Comparison of ENCODE assay signal across 18 mouse cellular contexts in the genomic region with DNA sequence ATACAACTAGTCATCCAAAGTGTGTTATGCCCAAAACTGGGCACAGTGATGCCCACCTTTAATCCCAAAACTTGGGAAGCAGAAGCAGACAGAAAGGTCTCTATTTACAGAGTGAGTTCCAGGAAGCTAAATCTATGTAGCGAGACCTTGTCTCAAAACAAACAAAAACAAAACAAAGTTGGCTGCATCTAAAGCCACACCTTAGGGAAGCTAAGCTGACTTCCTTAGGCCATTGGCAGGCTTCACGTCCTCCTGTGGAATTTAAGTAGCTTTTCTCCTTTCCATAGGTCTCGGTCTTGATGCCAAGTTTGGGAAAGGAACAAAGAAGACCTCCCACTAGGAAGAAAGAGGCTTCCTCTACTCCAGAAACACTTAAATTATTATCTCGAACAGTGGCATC. TPM values are rescaled to one million over a fixed set of nuclear protein-coding genes. Genes with fewer than 3 reads are reported as not detected.
DNase-seq lines count a peak whose midpoint lies in the region; ATAC-seq and TF ChIP-seq lines count a peak whose summit lies in the region.
"Had no signal": no experiment of that assay in that cellular context is flagged by ENCODE, and none has a peak within 500 bp of the region (broad histone marks: within the 10 kb centered on the region; RNA-seq: fewer than 3 reads in every experiment).

No protein-coding gene starts in this region.

- no peak overlapping the region for H3K4me2 ChIP-seq in embryonic facial prominence, embryonic 15.5 days (replicated peaks)
- no peak overlapping the region for H3K4me2 ChIP-seq in forebrain, embryonic 15.5 days (replicated peaks)
- H3K4me2 ChIP-seq in forebrain, embryonic 11.5 days (ENCODE audit: low read depth, low read length, severe bottlenecking), result no peak overlapping the region
- no peak overlapping the region for H3K4me2 ChIP-seq in midbrain, embryonic 11.5 days
- H3K4me2 ChIP-seq in midbrain, embryonic 13.5 days (replicated peaks), result no peak overlapping the region
- H3K4me2 ChIP-seq in forebrain, postnatal 0 days (ENCODE audit: low read depth), result no peak overlapping the region
- H3K4me2 ChIP-seq: heart, embryonic 12.5 days; heart, embryonic 15.5 days; hindbrain, embryonic 12.5 days; hindbrain, embryonic 15.5 days had no signal

- peaks cover 48% of the 10 kb centered on the region for H3K36me3 ChIP-seq in embryonic facial prominence, embryonic 15.5 days
- peaks cover 70% of the 10 kb centered on the region for H3K36me3 ChIP-seq in embryonic facial prominence, embryonic 10.5 days (replicated peaks)
- H3K36me3 ChIP-seq in forebrain, embryonic 15.5 days, result peaks cover 37% of the 10 kb centered on the region
- H3K36me3 ChIP-seq in forebrain, embryonic 11.5 days (ENCODE audit: control insufficient read depth, insufficient read depth, low read length), result peaks cover 9% of the 10 kb centered on the region
- peaks cover 14% of the 10 kb centered on the region for H3K36me3 ChIP-seq in midbrain, embryonic 11.5 days (ENCODE audit: control insufficient read depth, insufficient read depth, low read length)
- peaks cover 61% of the 10 kb centered on the region for H3K36me3 ChIP-seq in midbrain, embryonic 13.5 days
- H3K36me3 ChIP-seq in forebrain, postnatal 0 days (ENCODE audit: insufficient read depth), result peaks cover 46% of the 10 kb centered on the region

- peak overlapping the region; percentile 80; the same call in 1 of the 2 replicates for H3K27ac ChIP-seq in embryonic facial prominence, embryonic 15.5 days (replicated peaks)
- no peak overlapping the region for H3K27ac ChIP-seq in embryonic facial prominence, embryonic 10.5 days (replicated peaks)
- peak overlapping the region; percentile 80 for H3K27ac ChIP-seq in forebrain, embryonic 15.5 days (replicated peaks)
- H3K27ac ChIP-seq in forebrain, embryonic 11.5 days (ENCODE audit: low read depth, low read length), result no peak overlapping the region
- H3K27ac ChIP-seq in midbrain, embryonic 11.5 days (ENCODE audit: low read depth, low read length), result no peak overlapping the region
- H3K27ac ChIP-seq in midbrain, embryonic 13.5 days, result no peak overlapping the region
- H3K27ac ChIP-seq in forebrain, postnatal 0 days (ENCODE audit: low read depth, low read length), result peak overlapping the region; percentile 64; the same call in 1 of the 2 replicates
- H3K27ac ChIP-seq: heart, embryonic 15.5 days; hindbrain, embryonic 12.5 days had no signal

- DNase-seq in embryonic facial prominence, embryonic 10.5 days (ENCODE audit: low spot score), result no peak
- no peak for DNase-seq in forebrain, embryonic 11.5 days (ENCODE audit: low spot score)
- peak; percentile 78 for DNase-seq in midbrain, embryonic 11.5 days (ENCODE audit: low spot score, missing footprints)
- DNase-seq in forebrain, postnatal 0 days, result no peak
- no peak for DNase-seq in heart, postnatal 14 days
- DNase-seq: adrenal gland, adult 2 months; adrenal gland, postnatal 14 days; embryo, embryonic 11 days; kidney, adult 2 months had no signal

- intact Hi-C loops in heart, postnatal 14 days (cut with DNase I), result loop anchor here (10.0 kb wide), 1 partner anchor 274 kb away; a partner anchor contains a TSS

- H3K9me3 ChIP-seq in embryonic facial prominence, embryonic 15.5 days (replicated peaks), result no peaks in the 10 kb centered on the region
- H3K9me3 ChIP-seq in embryonic facial prominence, embryonic 10.5 days, result no peaks in the 10 kb centered on the region
- H3K9me3 ChIP-seq in forebrain, embryonic 15.5 days, result no peaks in the 10 kb centered on the region
- no peaks in the 10 kb centered on the region for H3K9me3 ChIP-seq in forebrain, embryonic 11.5 days (ENCODE audit: control insufficient read depth, low read length)
- H3K9me3 ChIP-seq in midbrain, embryonic 11.5 days (ENCODE audit: control insufficient read depth, low read length), result no peaks in the 10 kb centered on the region
- H3K9me3 ChIP-seq in midbrain, embryonic 13.5 days, result no peaks in the 10 kb centered on the region
- no peaks in the 10 kb centered on the region for H3K9me3 ChIP-seq in forebrain, postnatal 0 days (ENCODE audit: low read length)
- H3K9me3 ChIP-seq: heart, embryonic 12.5 days; heart, embryonic 15.5 days; hindbrain, embryonic 12.5 days; hindbrain, embryonic 15.5 days had no signal

- ATAC-seq in embryonic facial prominence, embryonic 15.5 days (ENCODE audit: insufficient number of reproducible peaks, low FRiP score, low TSS enrichment, low read depth), result no peak
- no peak for ATAC-seq in forebrain, embryonic 15.5 days (replicated peaks)
- no peak for ATAC-seq in forebrain, embryonic 11.5 days (replicated peaks; ENCODE audit: low FRiP score)
- ATAC-seq in midbrain, embryonic 11.5 days (ENCODE audit: low FRiP score), result no peak
- no peak for ATAC-seq in midbrain, embryonic 13.5 days
- ATAC-seq in forebrain, postnatal 0 days, result no peak
- ATAC-seq: CD4-positive, CD25-positive, alpha-beta regulatory T cell, adult 4 months; intestine, postnatal 0 days had no signal

- no peak for TF ChIP-seq CTCF in forebrain, postnatal 0 days (IDR thresholded peaks at IDR 0.05; ENCODE audit: low read depth)

- H3K4me3 ChIP-seq in embryonic facial prominence, embryonic 15.5 days (replicated peaks), result no peak overlapping the region
- H3K4me3 ChIP-seq in embryonic facial prominence, embryonic 10.5 days, result no peak overlapping the region
- H3K4me3 ChIP-seq in forebrain, embryonic 15.5 days, result no peak overlapping the region
- H3K4me3 ChIP-seq in forebrain, embryonic 11.5 days (ENCODE audit: low read depth, low read length), result no peak overlapping the region
- H3K4me3 ChIP-seq in midbrain, embryonic 11.5 days (ENCODE audit: low read depth, low read length), result no peak overlapping the region
- no peak overlapping the region for H3K4me3 ChIP-seq in midbrain, embryonic 13.5 days (replicated peaks)
- no peak overlapping the region for H3K4me3 ChIP-seq in forebrain, postnatal 0 days (ENCODE audit: low read depth, low read length)
- H3K4me3 ChIP-seq: heart, embryonic 12.5 days; heart, embryonic 15.5 days; hindbrain, embryonic 12.5 days; hindbrain, embryonic 15.5 days had no signal

- H3K9ac ChIP-seq in embryonic facial prominence, embryonic 15.5 days, result no peak overlapping the region
- H3K9ac ChIP-seq in forebrain, embryonic 15.5 days (replicated peaks), result no peak overlapping the region
- H3K9ac ChIP-seq in forebrain, embryonic 11.5 days (ENCODE audit: low read length), result no peak overlapping the region
- H3K9ac ChIP-seq in midbrain, embryonic 11.5 days (ENCODE audit: low read length), result no peak overlapping the region
- H3K9ac ChIP-seq in midbrain, embryonic 13.5 days (replicated peaks), result no peak overlapping the region
- no peak overlapping the region for H3K9ac ChIP-seq in forebrain, postnatal 0 days
- H3K9ac ChIP-seq: heart, embryonic 12.5 days; heart, embryonic 15.5 days; hindbrain, embryonic 12.5 days; hindbrain, embryonic 15.5 days had no signal

- H3K4me1 ChIP-seq in embryonic facial prominence, embryonic 15.5 days, result peaks cover 35% of the 10 kb centered on the region
- peaks cover 31% of the 10 kb centered on the region for H3K4me1 ChIP-seq in embryonic facial prominence, embryonic 10.5 days
- peaks cover 28% of the 10 kb centered on the region for H3K4me1 ChIP-seq in forebrain, embryonic 15.5 days
- H3K4me1 ChIP-seq in forebrain, embryonic 11.5 days (replicated peaks; ENCODE audit: control insufficient read depth, insufficient read depth, low read length), result no peaks in the 10 kb centered on the region; the same call in 1 of the 2 replicates
- H3K4me1 ChIP-seq in midbrain, embryonic 11.5 days (ENCODE audit: control insufficient read depth, insufficient read depth, low read length), result peaks cover 4% of the 10 kb centered on the region
- H3K4me1 ChIP-seq in midbrain, embryonic 13.5 days (replicated peaks), result peaks cover 29% of the 10 kb centered on the region
- H3K4me1 ChIP-seq in forebrain, postnatal 0 days (ENCODE audit: insufficient read depth), result no peaks in the 10 kb centered on the region
- H3K4me1 ChIP-seq: heart, embryonic 12.5 days had no signal

- 59% methylated on average over 4 of the region's 4 CpGs for WGBS in embryonic facial prominence, embryonic 15.5 days
- 89% methylated on average over 4 of the region's 4 CpGs for WGBS in embryonic facial prominence, embryonic 10.5 days
- WGBS in forebrain, embryonic 15.5 days, result 60% methylated on average over 4 of the region's 4 CpGs
- WGBS in forebrain, embryonic 11.5 days, result 81% methylated on average over 4 of the region's 4 CpGs
- 72% methylated on average over 4 of the region's 4 CpGs for WGBS in midbrain, embryonic 11.5 days
- WGBS in midbrain, embryonic 13.5 days, result 69% methylated on average over 4 of the region's 4 CpGs
- WGBS in forebrain, postnatal 0 days, result 55% methylated on average over 4 of the region's 4 CpGs

- no peaks in the 10 kb centered on the region for H3K27me3 ChIP-seq in embryonic facial prominence, embryonic 15.5 days
- H3K27me3 ChIP-seq in embryonic facial prominence, embryonic 10.5 days (replicated peaks; ENCODE audit: low read depth, poor library complexity, severe bottlenecking), result no peaks in the 10 kb centered on the region
- no peaks in the 10 kb centered on the region for H3K27me3 ChIP-seq in forebrain, embryonic 15.5 days
- no peaks in the 10 kb centered on the region for H3K27me3 ChIP-seq in forebrain, embryonic 11.5 days (ENCODE audit: control insufficient read depth, insufficient read depth, low read length)
- no peaks in the 10 kb centered on the region for H3K27me3 ChIP-seq in midbrain, embryonic 11.5 days (ENCODE audit: control insufficient read depth, insufficient read depth, low read length)
- H3K27me3 ChIP-seq in midbrain, embryonic 13.5 days, result no peaks in the 10 kb centered on the region
- H3K27me3 ChIP-seq in forebrain, postnatal 0 days (ENCODE audit: insufficient read depth, low read length), result no peaks in the 10 kb centered on the region
- H3K27me3 ChIP-seq: heart, embryonic 12.5 days; heart, embryonic 15.5 days; hindbrain, embryonic 12.5 days; hindbrain, embryonic 15.5 days had no signal

RNA-seq across cellular contexts. Expression of a gene that starts 6.7 kb away (rescaled TPM):
- polyA plus RNA-seq in embryonic facial prominence, embryonic 15.5 days (2015; fragmentation: Nextera tagmentation; extraction: Ambion mirVana), result 100 TPM in 2 replicates
- 116 and 122 TPM in 2 replicates for polyA plus RNA-seq in embryonic facial prominence, embryonic 10.5 days (2016; fragmentation: Nextera tagmentation; extraction: Ambion mirVana)
- 150 and 155 TPM in 2 replicates for polyA plus RNA-seq in forebrain, embryonic 15.5 days (2015; fragmentation: Nextera tagmentation; extraction: Ambion mirVana)
- polyA plus RNA-seq in forebrain, embryonic 11.5 days (2014; fragmentation: Nextera tagmentation; extraction: Ambion mirVana), result 116 and 118 TPM in 2 replicates
- polyA plus RNA-seq in midbrain, embryonic 11.5 days (2014; fragmentation: Nextera tagmentation; extraction: Ambion mirVana), result 130 and 133 TPM in 2 replicates
- 149 and 151 TPM in 2 replicates for polyA plus RNA-seq in midbrain, embryonic 13.5 days (2015; fragmentation: Nextera tagmentation; extraction: Ambion mirVana)
- total RNA-seq in forebrain, postnatal 0 days (2014; rRNA removed), result 103 and 109 TPM in 2 replicates
- polyA plus RNA-seq in forebrain, postnatal 0 days (2015; fragmentation: Nextera tagmentation; extraction: Ambion mirVana), result 160 and 179 TPM in 2 replicates
- 10 to 100 TPM; 35.2 to 42.4 TPM for total RNA-seq in heart, postnatal 14 days (2021)

RNA-seq across cellular contexts. Expression of a gene that starts 22.7 kb away (rescaled TPM):
- polyA plus RNA-seq in embryonic facial prominence, embryonic 15.5 days (2015; fragmentation: Nextera tagmentation; extraction: Ambion mirVana), result 172 and 189 TPM in 2 replicates
- polyA plus RNA-seq in embryonic facial prominence, embryonic 10.5 days (2016; fragmentation: Nextera tagmentation; extraction: Ambion mirVana), result 135 TPM in 2 replicates
- 221 and 226 TPM in 2 replicates for polyA plus RNA-seq in forebrain, embryonic 15.5 days (2015; fragmentation: Nextera tagmentation; extraction: Ambion mirVana)
- polyA plus RNA-seq in forebrain, embryonic 11.5 days (2014; fragmentation: Nextera tagmentation; extraction: Ambion mirVana), result 144 and 146 TPM in 2 replicates
- polyA plus RNA-seq in midbrain, embryonic 11.5 days (2014; fragmentation: Nextera tagmentation; extraction: Ambion mirVana), result 132 and 162 TPM in 2 replicates
- polyA plus RNA-seq in midbrain, embryonic 13.5 days (2015; fragmentation: Nextera tagmentation; extraction: Ambion mirVana), result 199 and 202 TPM in 2 replicates
- total RNA-seq in forebrain, postnatal 0 days (2014; rRNA removed), result 59.2 and 70.1 TPM in 2 replicates
- polyA plus RNA-seq in forebrain, postnatal 0 days (2015; fragmentation: Nextera tagmentation; extraction: Ambion mirVana), result 88.7 and 213 TPM in 2 replicates
- 100 to 1,000 TPM; 169 to 171 TPM for total RNA-seq in heart, postnatal 14 days (2021)

RNA-seq across cellular contexts. Expression of a gene that starts 54.4 kb away (rescaled TPM):
- 15.5 and 17.0 TPM in 2 replicates for polyA plus RNA-seq in embryonic facial prominence, embryonic 15.5 days (2015; fragmentation: Nextera tagmentation; extraction: Ambion mirVana)
- polyA plus RNA-seq in embryonic facial prominence, embryonic 10.5 days (2016; fragmentation: Nextera tagmentation; extraction: Ambion mirVana), result 10.9 and 11.9 TPM in 2 replicates
- 3.0 and 3.5 TPM in 2 replicates for polyA plus RNA-seq in forebrain, embryonic 15.5 days (2015; fragmentation: Nextera tagmentation; extraction: Ambion mirVana)
- 8.9 and 10.1 TPM in 2 replicates for polyA plus RNA-seq in forebrain, embryonic 11.5 days (2014; fragmentation: Nextera tagmentation; extraction: Ambion mirVana)
- 7.5 and 7.6 TPM in 2 replicates for polyA plus RNA-seq in midbrain, embryonic 11.5 days (2014; fragmentation: Nextera tagmentation; extraction: Ambion mirVana)
- polyA plus RNA-seq in midbrain, embryonic 13.5 days (2015; fragmentation: Nextera tagmentation; extraction: Ambion mirVana), result 2.3 and 2.8 TPM in 2 replicates
- total RNA-seq in forebrain, postnatal 0 days (2014; rRNA removed), result 5.5 TPM in 2 replicates
- 1.0 and 1.8 TPM in 2 replicates for polyA plus RNA-seq in forebrain, postnatal 0 days (2015; fragmentation: Nextera tagmentation; extraction: Ambion mirVana)
- 10 to 100 TPM; 11.3 to 14.0 TPM for total RNA-seq in heart, postnatal 14 days (2021)

Comparison
In these comparisons a context has a peak if more than half of its experiments do, and no peak if none do; other contexts are left out.
1. H3K27ac ChIP-seq: peak in embryonic facial prominence, embryonic 15.5 days (single experiment), forebrain, embryonic 15.5 days (single experiment) and forebrain, postnatal 0 days (single experiment); none in embryonic facial prominence, embryonic 10.5 days (single experiment), forebrain, embryonic 11.5 days (single experiment), midbrain, embryonic 11.5 days (single experiment) and midbrain, embryonic 13.5 days (single experiment).